Mouse (Mus musculus): Measurements from ENCODE around the gene Dgki.

Gene Dgki

DNA sequence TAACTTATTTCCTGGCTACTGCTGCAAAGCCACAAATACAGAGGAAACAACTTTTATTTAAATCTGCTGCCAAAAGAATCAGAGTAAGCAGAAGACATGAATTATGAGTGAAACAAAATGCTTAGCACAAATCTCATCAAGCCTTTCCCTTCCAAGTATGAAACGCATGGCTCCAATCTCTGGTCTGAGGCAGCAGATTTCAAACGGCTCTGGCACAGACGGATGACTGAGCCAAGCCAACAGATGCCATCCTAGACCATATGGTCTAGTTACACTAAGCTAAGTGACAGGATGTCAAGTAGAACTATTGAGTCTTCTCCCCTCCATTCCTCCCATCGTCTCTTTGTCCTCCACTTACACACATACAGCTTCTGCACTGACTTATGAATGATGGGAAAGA lies 373.5 kb downstream of the Dgki start:
- no peak for DNase-seq (ENCODE audit: inconsistent ontology term)

DNA sequence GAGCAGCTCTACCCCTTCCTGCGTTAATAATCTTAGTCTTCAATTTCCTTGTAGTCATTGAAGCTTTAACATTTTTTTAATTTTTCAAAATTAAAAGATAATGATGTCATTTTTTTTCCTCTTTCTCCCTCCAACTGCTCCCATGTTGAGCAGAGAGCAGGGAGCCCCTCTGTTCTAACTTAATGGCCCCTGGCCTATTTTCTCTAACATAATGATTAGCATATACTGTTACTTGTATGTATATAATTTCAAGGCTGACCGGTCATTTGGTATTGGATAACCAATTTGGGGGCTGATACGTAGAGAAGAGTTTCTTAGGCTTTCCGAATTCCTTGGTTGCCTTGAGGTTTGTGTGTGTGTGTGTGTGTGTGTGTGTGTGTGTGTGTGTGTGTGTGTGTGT lies 378.0 kb downstream of the Dgki start:
- DNase-seq (ENCODE audit: inconsistent ontology term), result no peak

DNA sequence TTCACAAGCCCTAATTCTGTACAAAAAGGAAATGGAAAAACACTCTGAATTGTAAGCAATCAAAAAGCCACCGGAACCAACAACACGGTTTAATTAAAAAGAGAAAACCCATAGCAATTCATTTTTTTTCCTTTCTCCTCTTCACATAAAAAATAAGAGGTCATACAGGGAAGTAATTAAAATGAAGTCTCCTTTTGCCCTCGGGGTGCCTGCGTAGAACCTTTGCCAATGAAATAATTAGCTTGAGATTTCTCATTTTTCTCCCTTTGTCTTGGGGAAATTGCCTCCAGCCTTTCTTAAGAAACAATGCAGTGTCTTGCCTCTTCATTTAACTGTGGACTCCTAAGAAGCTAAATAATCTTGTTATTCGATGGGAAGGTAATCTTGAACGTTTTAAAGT lies 388.4 kb downstream of the Dgki start:
- no peak for DNase-seq (ENCODE audit: inconsistent ontology term)

DNA sequence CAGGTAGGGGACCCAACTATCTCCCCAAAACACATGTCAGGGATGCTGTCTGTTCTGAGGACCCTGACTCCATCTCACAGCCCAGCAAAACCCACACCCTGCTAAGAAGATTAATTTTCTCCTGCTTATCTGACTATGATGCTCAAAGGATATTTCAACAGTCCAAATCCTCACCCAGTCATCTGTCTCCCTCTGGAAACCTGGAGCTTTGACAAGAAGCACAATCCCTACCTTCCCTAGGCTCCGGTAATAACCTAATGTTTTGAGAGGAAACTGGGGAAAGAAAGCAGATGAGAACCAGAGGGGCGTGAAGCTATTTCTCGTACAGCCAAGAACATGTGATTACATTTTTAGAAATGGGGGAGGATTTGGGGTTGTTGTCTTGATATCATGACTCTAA lies 392.8 kb downstream of the Dgki start:
- DNase-seq (ENCODE audit: inconsistent ontology term), result no peak

DNA sequence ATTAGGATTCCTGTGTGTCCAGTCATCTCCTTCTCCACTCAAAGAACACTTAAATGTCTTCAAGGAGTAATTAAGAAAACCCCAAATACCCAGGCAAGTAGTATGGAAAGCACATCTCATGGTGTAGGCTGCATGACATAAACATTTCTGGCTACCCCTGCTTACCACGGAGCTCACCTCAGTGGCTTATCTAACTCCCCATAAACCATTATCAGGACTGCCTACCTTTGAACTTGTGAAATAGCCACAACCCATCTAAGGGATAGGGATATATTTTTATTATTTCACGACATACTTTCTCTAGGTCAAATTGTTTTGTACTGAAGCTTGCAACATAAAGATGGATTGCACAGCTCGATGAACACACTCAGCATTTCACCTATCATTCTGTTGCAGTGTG lies 394.0 kb downstream of the Dgki start:
- no peak for DNase-seq (ENCODE audit: inconsistent ontology term)

DNA sequence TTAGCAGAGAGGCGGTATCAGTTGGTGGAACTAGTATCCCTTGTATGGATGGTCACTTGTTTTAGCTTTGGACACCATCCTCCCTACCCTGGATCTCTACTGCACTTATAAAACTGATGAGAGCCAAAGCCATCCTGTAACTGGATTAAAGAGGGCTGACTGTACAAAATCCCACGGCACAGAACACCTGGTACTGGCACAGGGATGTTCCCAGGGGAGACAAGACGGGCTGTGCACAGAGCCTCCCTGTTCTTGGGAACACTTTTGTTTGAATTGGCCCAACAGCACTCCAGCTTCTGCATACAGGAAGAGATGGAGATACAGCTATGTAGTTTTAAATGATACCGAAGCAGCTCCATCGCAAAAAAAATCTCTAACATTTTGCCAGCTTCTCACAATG lies 395.1 kb downstream of the Dgki start:
- DNase-seq (ENCODE audit: inconsistent ontology term), result no peak

DNA sequence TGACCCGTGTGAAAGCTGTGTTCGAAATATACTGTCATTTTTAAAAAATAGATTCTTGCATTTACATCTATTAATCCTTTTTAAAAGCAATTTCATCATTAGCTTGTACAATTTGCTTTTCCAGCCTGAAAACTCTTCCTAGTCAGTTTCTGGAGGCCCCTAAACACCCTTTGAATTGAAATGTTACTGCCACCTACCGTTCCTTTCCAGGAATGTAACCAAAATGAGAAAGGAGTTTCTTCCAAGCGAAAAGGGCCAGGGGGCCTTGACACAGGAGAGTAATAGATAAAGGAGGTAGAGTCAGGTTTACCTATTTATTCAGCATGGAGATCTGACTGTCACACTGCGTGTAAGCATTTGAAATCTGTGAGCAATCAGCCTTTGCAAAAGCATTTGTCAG lies 396.2 kb downstream of the Dgki start:
- peak; percentile 61 for DNase-seq (ENCODE audit: inconsistent ontology term)

DNA sequence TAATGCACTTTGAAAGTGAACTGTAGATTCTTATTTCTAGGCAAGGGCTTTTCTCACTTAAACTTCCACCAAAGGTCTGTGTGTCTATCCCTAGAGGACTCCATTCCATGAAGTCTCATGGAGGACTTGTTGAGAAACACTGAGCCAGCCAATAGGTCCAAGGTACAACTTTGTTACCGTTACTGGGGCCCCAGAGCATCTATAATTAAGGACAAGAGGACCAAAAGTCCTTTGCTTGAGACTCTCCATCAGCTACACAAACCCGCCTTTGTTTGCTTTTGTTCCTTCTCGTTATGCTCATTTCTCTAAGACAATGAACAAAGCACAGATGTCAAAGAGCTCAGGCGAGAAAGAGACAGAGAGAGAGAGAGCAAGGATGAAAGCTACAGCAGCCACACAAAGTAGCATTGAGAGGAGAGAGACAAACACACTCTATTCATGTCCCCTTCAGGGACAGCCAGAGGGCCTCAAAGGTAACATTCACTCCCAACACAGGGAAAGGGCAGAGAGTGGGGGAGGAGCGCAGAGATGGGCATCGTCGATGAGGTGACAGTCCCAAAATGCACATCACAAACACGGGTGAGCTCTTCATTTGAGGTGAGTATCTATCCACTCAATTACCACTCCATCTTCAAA lies 396.7 kb downstream of the Dgki start:
- DNase-seq (ENCODE audit: inconsistent ontology term), result peak; percentile 45

DNA sequence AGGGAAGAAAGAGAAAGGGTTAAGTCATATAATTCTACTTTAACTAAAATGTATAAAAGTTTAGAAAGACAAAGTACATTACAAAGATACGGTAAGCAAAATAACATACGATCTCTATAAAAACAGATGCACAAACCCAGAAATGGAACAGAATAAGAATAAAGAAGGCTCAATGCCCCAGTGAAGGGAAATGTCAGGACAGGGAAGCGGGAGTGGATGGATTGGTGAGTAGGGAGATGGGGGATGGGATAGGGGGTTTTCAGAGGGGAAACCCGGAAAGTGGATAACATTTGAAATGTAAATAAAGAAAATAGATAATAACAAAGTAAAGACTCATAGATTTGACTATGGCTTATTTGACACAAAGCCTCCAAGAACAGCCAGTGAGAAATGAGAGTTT lies 400.1 kb downstream of the Dgki start:
- no peak for DNase-seq (ENCODE audit: inconsistent ontology term)

DNA sequence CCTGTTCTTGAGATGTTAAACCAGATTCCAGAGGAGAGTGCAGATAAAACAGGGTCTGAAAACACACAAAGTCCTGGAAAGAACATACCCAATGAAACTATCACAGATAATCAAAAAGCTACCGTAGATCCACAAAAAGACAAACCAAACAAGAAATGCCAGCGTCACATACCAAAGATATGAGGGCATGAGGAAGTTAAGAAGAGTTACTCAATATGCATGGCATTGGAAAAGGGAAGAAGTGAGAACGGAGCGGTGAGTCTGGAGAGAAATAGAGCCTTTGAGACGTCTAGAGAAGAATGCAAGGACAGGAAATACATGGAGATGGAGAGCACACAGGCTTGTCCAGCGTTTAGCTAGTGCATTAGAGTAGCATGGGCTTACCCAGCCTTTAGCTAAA lies 401.6 kb downstream of the Dgki start:
- DNase-seq (ENCODE audit: inconsistent ontology term), result no peak

DNA sequence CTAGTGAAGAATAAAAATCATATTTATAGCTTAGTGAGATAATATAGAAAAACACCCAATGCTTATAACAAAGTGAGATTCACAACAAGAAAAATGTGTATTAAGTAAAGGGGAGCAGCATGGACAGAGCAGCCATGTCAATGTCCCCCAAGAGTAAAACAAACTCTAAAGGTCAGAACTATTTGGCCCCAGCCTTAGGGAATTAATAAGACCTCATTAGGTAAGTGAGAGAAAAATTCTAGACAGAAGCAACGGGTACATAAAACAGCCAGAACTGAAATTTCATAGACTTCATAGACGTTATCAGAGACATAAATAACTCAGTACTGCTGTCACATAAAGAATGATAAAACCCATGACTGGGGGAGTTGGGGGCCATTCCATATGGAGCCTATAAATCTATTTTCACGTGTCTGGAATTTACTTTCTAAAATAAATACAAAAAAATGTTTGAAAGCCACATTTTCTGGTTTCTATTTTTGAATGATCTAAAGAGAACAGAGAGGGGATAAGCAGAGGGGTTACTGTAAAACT lies 402.3 kb downstream of the Dgki start:
- DNase-seq (ENCODE audit: inconsistent ontology term), result no peak

DNA sequence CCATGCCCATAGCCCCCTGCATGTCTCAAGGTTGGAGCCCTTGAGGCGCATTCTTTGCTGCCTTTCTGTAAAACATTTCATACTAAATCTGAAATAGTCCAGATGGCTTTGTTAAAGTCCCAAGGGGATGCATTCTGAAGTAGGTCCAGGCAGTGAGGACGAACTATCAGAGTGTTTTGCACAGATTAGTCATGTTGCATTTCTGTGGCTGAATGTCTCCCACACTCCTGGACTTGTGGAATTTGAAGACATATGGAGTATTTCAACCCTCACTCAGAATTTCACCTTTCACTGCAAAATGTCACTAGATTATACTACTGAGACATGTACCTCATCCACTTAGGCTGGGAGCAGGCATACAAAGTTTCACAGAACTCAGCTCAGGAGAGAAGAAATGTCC lies 403.3 kb downstream of the Dgki start:
- no peak for DNase-seq (ENCODE audit: inconsistent ontology term)

DNA sequence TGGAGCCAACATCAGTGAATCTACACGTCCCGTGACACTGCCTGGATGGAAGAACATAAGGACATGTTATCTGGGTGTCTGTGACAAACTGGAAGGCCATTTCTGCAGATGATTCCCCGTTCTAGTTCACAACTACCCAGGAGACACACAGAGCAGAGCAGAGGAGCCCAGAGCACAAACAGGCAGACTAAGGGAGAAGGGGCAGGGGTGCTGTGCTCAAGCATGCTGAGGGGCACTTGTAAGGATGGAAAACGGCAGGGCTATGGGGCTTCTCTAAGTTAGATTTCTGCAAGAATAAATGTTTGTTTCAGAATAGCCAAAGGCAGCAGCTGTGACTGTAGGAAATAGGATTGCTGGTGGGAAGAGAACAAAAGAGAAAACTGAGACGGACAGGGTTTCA lies 408.2 kb downstream of the Dgki start:
- DNase-seq (ENCODE audit: inconsistent ontology term), result no peak

DNA sequence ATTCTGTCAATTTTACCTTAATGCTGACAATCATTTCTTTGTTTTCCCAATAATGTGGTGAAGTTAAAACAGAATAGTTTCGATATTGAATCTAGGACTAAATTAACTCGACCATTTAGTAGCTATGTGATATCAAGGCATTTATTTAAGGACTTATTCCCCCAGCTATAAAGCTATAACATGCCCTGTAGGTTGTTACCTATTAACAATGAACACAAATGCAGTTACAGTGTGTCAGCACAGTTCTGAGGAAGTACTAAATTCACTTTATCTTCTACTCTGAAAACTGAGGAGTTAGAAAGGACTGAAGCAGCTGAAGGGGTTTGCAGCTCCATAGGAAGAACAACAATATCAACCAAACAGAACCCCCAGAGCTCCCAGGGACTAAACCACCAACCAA lies 409.2 kb downstream of the Dgki start:
- no peak for DNase-seq (ENCODE audit: inconsistent ontology term)

DNA sequence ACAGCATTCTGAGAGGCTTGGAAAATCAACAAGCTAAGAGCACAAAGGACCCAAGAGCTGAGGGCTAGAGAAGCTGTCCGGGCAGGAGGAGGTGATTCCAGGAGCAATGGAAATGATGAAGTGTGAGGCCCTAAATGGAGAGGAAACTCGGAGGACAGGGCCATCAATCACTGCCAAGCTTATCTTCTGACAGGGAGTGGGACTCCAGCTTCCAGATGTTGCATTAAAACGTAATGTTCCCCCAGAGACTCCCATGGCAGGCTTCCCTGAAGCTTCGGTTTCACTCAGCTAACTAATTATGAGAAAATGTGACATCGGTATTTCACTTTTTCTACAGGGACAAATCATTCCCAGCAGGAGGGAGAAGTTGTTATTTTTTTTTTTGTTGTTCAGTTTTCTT lies 409.7 kb downstream of the Dgki start:
- DNase-seq (ENCODE audit: inconsistent ontology term), result peak; percentile 26

DNA sequence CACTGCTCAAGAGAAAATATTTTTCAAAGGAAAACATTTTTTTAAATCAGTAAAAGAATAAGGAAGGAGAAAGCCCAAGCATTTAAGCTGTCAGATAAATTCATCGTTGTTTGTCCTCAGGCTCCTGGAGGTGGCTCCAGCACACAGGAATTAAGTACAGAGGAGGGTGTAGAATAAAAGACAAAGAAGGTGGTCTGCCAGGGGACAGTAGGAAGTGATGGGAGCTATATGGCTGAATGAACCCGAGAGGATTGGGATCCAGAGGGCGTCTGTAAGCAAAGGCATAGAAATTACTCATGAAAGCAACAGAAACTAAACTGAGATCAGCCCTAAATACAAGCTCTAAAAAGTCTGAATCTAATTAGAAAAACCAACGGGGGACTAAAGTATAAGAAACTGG lies 418.7 kb downstream of the Dgki start:
- no peak for DNase-seq (ENCODE audit: inconsistent ontology term)

DNA sequence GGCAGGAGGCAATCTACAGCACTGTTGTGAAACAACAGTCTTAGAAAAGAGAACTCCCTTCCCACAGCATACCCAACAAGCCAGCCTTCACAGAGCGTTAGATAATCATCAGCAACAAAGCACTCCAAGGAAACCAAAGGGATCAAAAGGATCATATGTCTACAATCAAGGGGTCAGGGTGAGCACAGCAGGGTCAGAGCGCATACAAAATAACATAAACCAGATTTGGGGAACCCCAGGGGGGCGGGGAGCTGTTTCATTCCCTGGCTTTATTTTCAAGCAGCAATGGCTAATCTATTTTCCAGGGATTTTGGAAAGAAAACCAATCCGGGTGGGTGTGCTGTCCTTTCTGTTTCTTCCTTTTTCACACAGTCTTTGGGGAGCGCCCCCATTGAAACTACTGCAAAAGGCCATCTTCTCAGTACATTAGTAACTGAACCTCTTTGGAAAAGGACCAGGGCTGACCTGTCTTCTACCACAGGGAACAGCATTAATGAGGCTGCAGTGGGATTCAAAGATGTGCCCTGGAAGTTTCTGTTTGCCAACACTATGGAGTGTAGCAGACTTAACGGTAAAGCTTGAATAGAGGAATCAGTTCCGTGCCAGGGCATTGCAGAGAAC lies 419.2 kb downstream of the Dgki start:
- DNase-seq (ENCODE audit: inconsistent ontology term), result peak; percentile 37

DNA sequence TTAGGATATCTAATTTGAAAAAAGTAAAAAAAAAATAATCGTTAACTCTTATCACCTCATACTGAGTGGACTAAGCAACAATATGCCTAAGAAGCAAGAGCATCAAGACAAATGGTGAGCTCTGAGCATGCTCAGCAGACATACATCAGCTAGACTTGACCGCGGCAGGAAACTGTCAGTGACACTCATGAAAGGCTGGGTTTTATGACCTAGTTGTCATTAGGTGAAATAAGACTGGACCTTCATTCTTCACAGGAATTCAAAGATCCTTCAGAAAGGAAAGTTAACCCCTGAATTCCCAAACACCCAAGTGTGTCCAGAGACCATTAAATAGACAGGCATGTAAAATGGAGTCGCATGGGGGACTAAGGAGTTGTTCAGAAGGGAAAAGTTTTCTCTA lies 422.6 kb downstream of the Dgki start:
- no peak for DNase-seq (ENCODE audit: inconsistent ontology term)

DNA sequence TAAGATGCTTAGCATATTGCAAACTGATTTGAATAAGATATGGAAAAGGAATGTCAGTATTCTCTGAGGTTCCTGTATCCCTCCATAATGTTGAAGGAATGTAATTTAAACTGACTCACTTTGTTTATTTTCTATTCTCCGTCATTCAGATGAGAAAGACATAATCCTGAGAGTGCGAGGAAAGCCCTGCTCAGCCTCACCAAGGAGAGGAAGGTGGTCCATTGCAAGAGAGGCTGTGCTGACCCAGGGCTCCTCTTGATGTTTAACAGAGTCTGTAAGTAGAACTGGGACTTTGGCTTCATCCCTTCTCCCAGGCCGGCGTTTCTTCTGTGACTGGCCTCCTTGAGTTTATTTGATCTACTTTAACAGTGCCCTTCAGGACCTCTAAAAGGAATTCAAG lies 423.6 kb downstream of the Dgki start:
- no peak for DNase-seq (ENCODE audit: inconsistent ontology term)

DNA sequence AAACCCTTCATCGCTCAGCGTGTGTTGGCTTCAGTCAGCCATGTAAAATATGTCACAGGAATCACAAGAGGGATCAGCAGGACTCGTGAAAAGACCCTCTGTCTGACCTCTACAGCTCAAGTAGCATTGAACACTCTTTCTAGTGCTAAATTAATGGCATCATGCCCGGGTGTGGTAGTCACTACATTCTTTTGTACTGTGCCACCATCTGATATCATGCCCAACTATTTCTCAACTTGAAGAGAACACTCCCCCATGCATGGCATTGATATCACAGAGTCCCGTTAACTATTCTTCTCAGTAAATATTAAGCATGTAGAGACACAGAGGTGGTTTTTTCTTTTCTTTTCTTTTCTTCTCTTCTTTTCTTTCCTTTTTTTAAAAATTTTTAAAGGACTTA lies 424.1 kb downstream of the Dgki start:
- DNase-seq (ENCODE audit: inconsistent ontology term), result peak; percentile 87

DNA sequence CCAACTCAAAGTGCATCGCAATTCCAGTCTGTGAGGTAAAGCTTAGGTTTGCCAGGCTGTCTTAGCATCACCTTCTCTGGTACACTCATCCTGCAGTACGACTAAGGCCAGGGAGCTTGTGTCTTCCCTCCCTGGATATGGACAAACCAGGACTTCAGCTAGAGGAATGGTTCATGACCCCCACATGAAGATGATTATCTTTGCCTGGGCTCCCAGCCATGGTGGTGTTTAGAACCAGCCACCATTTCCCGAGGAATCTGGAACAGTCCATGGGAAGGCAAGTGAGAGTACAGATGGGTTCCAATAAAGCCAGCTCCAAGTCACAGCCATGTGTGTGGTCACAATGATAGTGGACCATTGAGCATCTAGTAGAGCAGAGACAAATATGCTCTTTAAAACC lies 427.1 kb downstream of the Dgki start:
- DNase-seq (ENCODE audit: inconsistent ontology term), result no peak

DNA sequence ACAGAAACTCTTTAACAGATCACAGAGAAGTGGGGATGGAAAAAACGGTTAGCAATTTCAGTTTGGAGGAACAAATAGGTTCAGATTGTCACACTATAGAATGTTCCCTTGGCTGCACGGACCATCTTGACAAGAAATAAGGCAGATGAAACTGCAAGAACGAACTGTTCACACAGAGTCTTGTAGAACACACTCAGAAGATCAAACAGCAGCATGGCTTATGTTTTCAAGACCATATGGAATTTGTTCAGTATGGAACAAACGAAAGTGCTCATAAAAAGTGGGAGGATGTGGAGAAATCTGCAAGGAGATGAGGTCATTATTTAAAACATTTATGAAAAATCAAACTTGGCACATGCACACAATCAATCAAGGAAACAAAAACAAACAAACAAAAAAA lies 431.8 kb downstream of the Dgki start:
- DNase-seq (ENCODE audit: inconsistent ontology term), result no peak

DNA sequence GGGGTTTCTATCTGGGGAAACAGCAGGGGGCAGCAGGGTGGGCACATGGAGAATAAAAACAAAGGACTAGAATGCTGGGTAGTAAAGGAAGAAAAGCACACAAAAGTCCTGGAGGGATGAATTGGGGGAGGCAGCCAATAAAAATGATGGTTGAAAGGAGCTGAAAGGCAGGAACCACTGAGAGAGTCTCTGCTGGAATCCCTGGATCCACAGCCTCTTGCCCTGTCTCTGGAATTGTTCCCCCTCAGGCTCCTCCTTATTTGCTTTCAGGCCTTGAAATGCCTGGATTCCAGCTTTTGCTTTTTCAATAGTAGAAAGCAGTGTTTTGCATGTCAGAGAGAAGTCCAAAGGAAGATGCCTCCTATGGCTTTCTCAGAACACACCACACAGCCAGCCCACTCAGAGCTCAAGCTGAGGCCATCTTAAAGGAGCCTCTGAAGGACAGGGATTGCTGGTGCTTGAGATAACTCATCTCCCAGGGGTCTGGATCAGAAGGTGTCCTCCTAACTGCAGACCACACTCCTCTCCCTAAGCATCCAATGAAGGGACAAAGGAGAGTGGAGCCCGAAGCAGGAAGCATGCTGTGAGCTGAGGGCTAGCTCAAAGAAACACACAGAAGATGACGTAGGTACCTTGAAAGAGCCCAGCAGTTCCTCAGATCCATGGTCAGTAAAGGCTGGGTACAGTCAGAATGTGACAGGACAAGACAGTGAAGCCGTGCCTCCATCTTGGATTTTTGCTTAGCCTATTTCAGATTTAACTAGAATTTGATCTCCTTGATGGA lies 441.5 kb downstream of the Dgki start:
- DNase-seq (ENCODE audit: inconsistent ontology term), result no peak

Data from Muller cell, postnatal 12 days (primary cell).